Mouse (Mus musculus): ENCODE data around the gene Gfra1.

The Gfra1 gene

GRCm38 (mm10) chr19:58441785-58442184, 13.9 kb downstream of the Gfra1 start:
- DNase-seq (ENCODE audit: low read depth) = no peak

GRCm38 (mm10) chr19:58441246-58441645, 14.5 kb downstream of the Gfra1 start:
- DNase-seq (ENCODE audit: low read depth) = no peak

- no peak for DNase-seq (ENCODE audit: low read depth)
Measured at GRCm38 (mm10) chr19:58438762-58439161, 16.9 kb downstream of the Gfra1 start.

GRCm38 (mm10) chr19:58437441-58438071, 18.2 kb downstream of the Gfra1 start:
- no peak for DNase-seq (ENCODE audit: low read depth)

GRCm38 (mm10) chr19:58436874-58437273, 18.8 kb downstream of the Gfra1 start:
- peak; percentile 33 for DNase-seq (ENCODE audit: low read depth)

GRCm38 (mm10) chr19:58435877-58436276, 19.8 kb downstream of the Gfra1 start:
- DNase-seq (ENCODE audit: low read depth) = no peak

- no peak for DNase-seq (ENCODE audit: low read depth)
Measured at GRCm38 (mm10) chr19:58432840-58433239, 22.9 kb downstream of the Gfra1 start.

- DNase-seq (ENCODE audit: low read depth) = no peak
Measured at GRCm38 (mm10) chr19:58428546-58428945, 27.2 kb downstream of the Gfra1 start.

- DNase-seq (ENCODE audit: low read depth) = no peak
Measured at GRCm38 (mm10) chr19:58427348-58427747, 28.4 kb downstream of the Gfra1 start.

- DNase-seq (ENCODE audit: low read depth) = no peak
Measured at GRCm38 (mm10) chr19:58424928-58425327, 30.8 kb downstream of the Gfra1 start.

- no peak for DNase-seq (ENCODE audit: low read depth)
Measured at GRCm38 (mm10) chr19:58424179-58424578, 31.5 kb downstream of the Gfra1 start.

- DNase-seq (ENCODE audit: low read depth) = no peak
Measured at GRCm38 (mm10) chr19:58422916-58423493, 32.7 kb downstream of the Gfra1 start.

- no peak for DNase-seq (ENCODE audit: low read depth)
Measured at GRCm38 (mm10) chr19:58419685-58420084, 36.0 kb downstream of the Gfra1 start.

- no peak for DNase-seq (ENCODE audit: low read depth)
Measured at GRCm38 (mm10) chr19:58419278-58419677, 36.4 kb downstream of the Gfra1 start.

GRCm38 (mm10) chr19:58415173-58415572, 40.5 kb downstream of the Gfra1 start:
- no peak for DNase-seq (ENCODE audit: low read depth)

GRCm38 (mm10) chr19:58414733-58415132, 41.0 kb downstream of the Gfra1 start:
- no peak for DNase-seq (ENCODE audit: low read depth)

GRCm38 (mm10) chr19:58413290-58413689, 42.4 kb downstream of the Gfra1 start:
- DNase-seq (ENCODE audit: low read depth) = peak; percentile 42

GRCm38 (mm10) chr19:58412811-58413210, 42.9 kb downstream of the Gfra1 start:
- peak; percentile 11 for DNase-seq (ENCODE audit: low read depth)

GRCm38 (mm10) chr19:58406726-58407125, 49.0 kb downstream of the Gfra1 start:
- DNase-seq (ENCODE audit: low read depth) = no peak

GRCm38 (mm10) chr19:58400224-58400623, 55.5 kb downstream of the Gfra1 start:
- DNase-seq (ENCODE audit: low read depth) = no peak

GRCm38 (mm10) chr19:58399166-58399565, 56.5 kb downstream of the Gfra1 start:
- DNase-seq (ENCODE audit: low read depth) = no peak

- no peak for DNase-seq (ENCODE audit: low read depth)
Measured at GRCm38 (mm10) chr19:58396604-58396984, 59.1 kb downstream of the Gfra1 start.

- DNase-seq (ENCODE audit: low read depth) = no peak
Measured at GRCm38 (mm10) chr19:58395785-58396603, 59.7 kb downstream of the Gfra1 start.
